Mouse (Mus musculus): ENCODE measurements around the gene Rxrb. TPM values are rescaled to one million over a fixed set of nuclear protein-coding genes. Genes with fewer than 3 reads are reported as not detected.
"Not testable (repeated sequence)": the region's sequence is repeated elsewhere in the genome, so short reads cannot be mapped to it uniquely, and the experiment has no call there.

Rxrb gene
- 36.3 and 37.7 TPM in 2 replicates for polyA plus RNA-seq (2015; fragmentation: Nextera tagmentation; extraction: Ambion mirVana)

DNA sequence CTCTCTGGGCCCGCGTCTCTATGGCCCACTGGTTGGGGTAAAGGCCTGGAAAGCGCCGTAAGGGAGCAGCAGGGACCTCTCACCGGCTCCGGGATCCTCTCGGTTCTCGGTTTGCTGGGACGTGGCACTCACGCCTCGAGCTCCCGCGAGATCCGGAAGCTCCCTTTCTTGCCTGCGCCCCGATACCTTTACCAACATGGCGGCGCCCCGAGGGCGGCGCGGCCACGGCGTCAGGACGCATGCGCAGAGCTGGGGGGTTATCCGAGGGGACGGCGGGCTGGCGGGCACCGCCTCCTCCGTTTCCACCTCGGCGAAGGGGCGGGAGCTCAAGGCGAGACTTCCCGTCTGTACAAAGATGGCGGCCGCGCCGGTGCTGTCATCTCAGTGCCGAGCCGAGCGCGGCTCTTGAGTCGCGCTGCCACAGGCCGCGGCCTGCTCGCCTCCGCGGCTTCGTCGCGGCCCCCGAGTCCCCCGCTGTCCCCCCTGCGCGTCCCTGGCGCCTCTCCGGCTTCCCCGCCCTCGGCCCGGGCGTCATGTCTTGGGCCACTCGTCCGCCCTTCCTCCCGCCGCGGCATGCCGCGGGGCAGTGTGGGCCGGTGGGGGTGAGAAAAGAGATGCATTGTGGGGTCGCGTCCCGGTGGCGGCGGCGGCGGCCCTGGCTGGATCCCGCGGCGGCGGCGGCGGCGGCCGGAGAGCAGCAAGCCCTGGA is at the start of gene Rxrb, which contains the start of gene Slc39a7:
TSS of gene Rxrb (plus strand) at position 348 of the 709 bp plus-strand sequence.
TSS of gene Slc39a7 (minus strand) at position 218 of the 709 bp plus-strand sequence.
- peak within 1 kb of the TSS; percentile 96 for H3K27ac ChIP-seq (ENCODE audit: low read length)
- ATAC-seq (ENCODE audit: insufficient read depth, low FRiP score) = peak; percentile 85
- peaks cover 47% of the 10 kb centered on the region for H3K4me1 ChIP-seq (ENCODE audit: control insufficient read depth, insufficient read depth, low read length)
- H3K9ac ChIP-seq (ENCODE audit: low read length) = peak within 1 kb of the TSS; percentile 96
- H3K9me3 ChIP-seq (replicated peaks; ENCODE audit: control insufficient read depth, low read length) = no peaks in the 10 kb centered on the region
- peaks cover 28% of the 10 kb centered on the region for H3K36me3 ChIP-seq (ENCODE audit: control insufficient read depth, insufficient read depth, low read length)
- no peaks in the 10 kb centered on the region for H3K27me3 ChIP-seq (ENCODE audit: control insufficient read depth, insufficient read depth, low read length)
- under 1% methylated on average over 87 of the region's 88 CpGs for WGBS
- peak within 1 kb of the TSS; percentile 93 for H3K4me3 ChIP-seq (replicated peaks; ENCODE audit: low read length)
- peak within 1 kb of the TSS; percentile 99 for H3K4me2 ChIP-seq (ENCODE audit: low read depth, low read length)

DNA sequence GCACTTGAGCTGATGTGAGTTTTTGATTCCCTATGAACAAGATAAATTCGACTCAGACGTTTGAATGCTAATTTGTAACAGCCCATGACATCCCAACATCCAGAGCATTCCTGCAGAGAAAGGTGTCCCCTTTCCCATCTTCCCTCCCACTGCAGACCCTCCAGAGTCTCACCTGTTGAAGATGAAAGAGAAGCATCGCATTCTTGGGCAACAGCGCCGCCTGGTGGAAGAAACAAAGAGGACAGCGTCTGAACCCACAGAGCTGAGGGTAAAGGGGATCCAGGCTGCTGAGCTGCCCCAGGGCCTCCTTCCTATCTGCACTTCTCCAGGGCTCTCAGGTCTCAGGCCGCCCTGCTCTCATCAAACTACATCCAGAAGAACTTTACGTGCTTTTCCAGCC is 49.5 kb upstream of the Rxrb start:
- H3K4me3 ChIP-seq (replicated peaks; ENCODE audit: low read length); H3K4me1 ChIP-seq (ENCODE audit: control insufficient read depth, insufficient read depth, low read length); H3K27ac ChIP-seq (ENCODE audit: low read length); H3K9ac ChIP-seq (ENCODE audit: low read length); ATAC-seq (ENCODE audit: insufficient read depth, low FRiP score); H3K36me3 ChIP-seq (ENCODE audit: control insufficient read depth, insufficient read depth, low read length); H3K9me3 ChIP-seq (replicated peaks; ENCODE audit: control insufficient read depth, low read length): not testable (repeated sequence)
- H3K27me3 ChIP-seq (ENCODE audit: control insufficient read depth, insufficient read depth, low read length) = peaks cover 30% of the 10 kb centered on the region
- 7% methylated on average over 8 of the region's 8 CpGs for WGBS
- peak overlapping the region; percentile 68; the same call in 1 of the 2 replicates for H3K4me2 ChIP-seq (ENCODE audit: low read depth, low read length)

- 29% methylated on average over 10 of the region's 10 CpGs for WGBS
- H3K27me3 ChIP-seq (ENCODE audit: control insufficient read depth, insufficient read depth, low read length) = no peaks in the 10 kb centered on the region
- H3K4me3 ChIP-seq (replicated peaks; ENCODE audit: low read length) = no peak overlapping the region
- no peak overlapping the region for H3K4me2 ChIP-seq (ENCODE audit: low read depth, low read length)
- no peaks in the 10 kb centered on the region for H3K4me1 ChIP-seq (ENCODE audit: control insufficient read depth, insufficient read depth, low read length)
- no peaks in the 10 kb centered on the region for H3K36me3 ChIP-seq (ENCODE audit: control insufficient read depth, insufficient read depth, low read length)
- H3K27ac ChIP-seq (ENCODE audit: low read length) = no peak overlapping the region
- no peak for ATAC-seq (ENCODE audit: insufficient read depth, low FRiP score)
- no peak overlapping the region for H3K9ac ChIP-seq (ENCODE audit: low read length)
- H3K9me3 ChIP-seq (replicated peaks; ENCODE audit: control insufficient read depth, low read length) = no peaks in the 10 kb centered on the region
Measured at GRCm38 (mm10) chr17:33991788-33992664, 39.6 kb upstream of the Rxrb start.

DNA sequence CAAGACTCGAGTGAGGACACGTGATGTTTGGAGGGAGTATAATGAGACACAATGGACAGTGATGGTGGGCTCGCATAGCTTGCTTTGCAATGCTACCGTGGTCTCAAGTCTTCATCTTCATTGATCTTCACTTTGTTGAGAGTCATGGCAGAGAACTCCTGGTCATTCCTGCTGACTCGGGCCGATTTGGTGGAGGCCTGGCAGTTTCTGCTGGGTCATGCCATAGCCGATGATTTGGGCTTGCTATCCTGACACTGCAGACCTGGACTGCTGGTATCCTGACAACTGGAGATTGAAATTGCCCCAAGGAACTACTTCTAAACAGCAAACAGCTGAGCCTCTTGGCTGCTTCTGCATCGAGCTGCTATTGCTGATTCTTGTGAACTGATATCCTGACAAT is 36.7 kb upstream of the Rxrb start:
- no peak overlapping the region for H3K27ac ChIP-seq (ENCODE audit: low read length)
- no peak overlapping the region for H3K4me2 ChIP-seq (ENCODE audit: low read depth, low read length)
- ATAC-seq (ENCODE audit: insufficient read depth, low FRiP score) = no peak
- H3K27me3 ChIP-seq (ENCODE audit: control insufficient read depth, insufficient read depth, low read length) = peaks cover 7% of the 10 kb centered on the region
- no peaks in the 10 kb centered on the region for H3K9me3 ChIP-seq (replicated peaks; ENCODE audit: control insufficient read depth, low read length)
- 89% methylated on average over 8 of the region's 8 CpGs for WGBS
- 0 out of 2 replicates have a peak, but pooled peaks cover under 1% of the 10 kb centered on the region for H3K4me1 ChIP-seq (ENCODE audit: control insufficient read depth, insufficient read depth, low read length)
- H3K4me3 ChIP-seq (replicated peaks; ENCODE audit: low read length) = no peak overlapping the region
- H3K9ac ChIP-seq (ENCODE audit: low read length) = no peak overlapping the region
- H3K36me3 ChIP-seq (ENCODE audit: control insufficient read depth, insufficient read depth, low read length) = no peaks in the 10 kb centered on the region

- Histone ChIP-seq H3K9me3 (replicated peaks; ENCODE audit: control insufficient read depth, low read length) (no peaks in the 10 kb centered on the region), H3K9ac (ENCODE audit: low read length) (no peak overlapping the region), H3K27me3 (ENCODE audit: control insufficient read depth, insufficient read depth, low read length) (peaks cover 9% of the 10 kb centered on the region), H3K36me3 (ENCODE audit: control insufficient read depth, insufficient read depth, low read length) (no peaks in the 10 kb centered on the region), H3K4me1 (ENCODE audit: control insufficient read depth, insufficient read depth, low read length) (0 out of 2 replicates have a peak, but pooled peaks cover 2% of the 10 kb centered on the region), H3K4me3 (replicated peaks; ENCODE audit: low read length) (no peak overlapping the region), H3K27ac (ENCODE audit: low read length) (no peak overlapping the region), H3K4me2 (ENCODE audit: low read depth, low read length) (no peak overlapping the region)
- ATAC-seq (ENCODE audit: insufficient read depth, low FRiP score) = no peak
- WGBS = 55% methylated on average over 3 of the region's 3 CpGs
Measured at GRCm38 (mm10) chr17:33995651-33996050, 36.0 kb upstream of the Rxrb start.

DNA sequence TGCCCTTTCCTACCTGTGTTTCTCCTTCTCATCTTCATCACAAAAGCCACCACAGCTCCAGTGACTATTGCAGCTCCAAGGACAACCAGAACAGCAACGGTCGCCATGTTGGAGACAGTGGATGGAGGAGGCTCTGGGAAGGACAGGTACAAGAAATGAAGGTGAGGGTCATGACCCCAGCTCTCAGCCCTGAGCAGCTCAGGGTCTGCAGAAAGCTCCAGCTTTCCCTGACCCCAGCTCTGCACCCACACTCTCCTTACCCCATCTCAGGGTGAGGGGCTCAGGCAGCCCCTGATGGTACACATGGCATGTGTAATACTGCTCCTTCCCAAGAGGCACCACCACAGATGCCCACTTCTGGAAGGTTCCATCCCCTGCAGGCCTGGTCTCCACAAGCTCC is 34.6 kb upstream of the Rxrb start:
- ATAC-seq (ENCODE audit: insufficient read depth, low FRiP score); H3K4me3 ChIP-seq (replicated peaks; ENCODE audit: low read length); H3K4me1 ChIP-seq (ENCODE audit: control insufficient read depth, insufficient read depth, low read length); H3K36me3 ChIP-seq (ENCODE audit: control insufficient read depth, insufficient read depth, low read length); H3K27me3 ChIP-seq (ENCODE audit: control insufficient read depth, insufficient read depth, low read length); H3K9me3 ChIP-seq (replicated peaks; ENCODE audit: control insufficient read depth, low read length); H3K27ac ChIP-seq (ENCODE audit: low read length); H3K4me2 ChIP-seq (ENCODE audit: low read depth, low read length); H3K9ac ChIP-seq (ENCODE audit: low read length): not testable (repeated sequence)
- WGBS = 93% methylated on average over 2 of the region's 2 CpGs

GRCm38 (mm10) chr17:33998697-33999096 is 32.9 kb upstream of the Rxrb start:
- not testable (repeated sequence) for H3K27me3 ChIP-seq (ENCODE audit: control insufficient read depth, insufficient read depth, low read length); H3K9ac ChIP-seq (ENCODE audit: low read length); H3K9me3 ChIP-seq (replicated peaks; ENCODE audit: control insufficient read depth, low read length); H3K4me2 ChIP-seq (ENCODE audit: low read depth, low read length); H3K27ac ChIP-seq (ENCODE audit: low read length); H3K4me1 ChIP-seq (ENCODE audit: control insufficient read depth, insufficient read depth, low read length); ATAC-seq (ENCODE audit: insufficient read depth, low FRiP score); H3K36me3 ChIP-seq (ENCODE audit: control insufficient read depth, insufficient read depth, low read length); H3K4me3 ChIP-seq (replicated peaks; ENCODE audit: low read length)
- WGBS = 53% methylated on average over 5 of the region's 5 CpGs

DNA sequence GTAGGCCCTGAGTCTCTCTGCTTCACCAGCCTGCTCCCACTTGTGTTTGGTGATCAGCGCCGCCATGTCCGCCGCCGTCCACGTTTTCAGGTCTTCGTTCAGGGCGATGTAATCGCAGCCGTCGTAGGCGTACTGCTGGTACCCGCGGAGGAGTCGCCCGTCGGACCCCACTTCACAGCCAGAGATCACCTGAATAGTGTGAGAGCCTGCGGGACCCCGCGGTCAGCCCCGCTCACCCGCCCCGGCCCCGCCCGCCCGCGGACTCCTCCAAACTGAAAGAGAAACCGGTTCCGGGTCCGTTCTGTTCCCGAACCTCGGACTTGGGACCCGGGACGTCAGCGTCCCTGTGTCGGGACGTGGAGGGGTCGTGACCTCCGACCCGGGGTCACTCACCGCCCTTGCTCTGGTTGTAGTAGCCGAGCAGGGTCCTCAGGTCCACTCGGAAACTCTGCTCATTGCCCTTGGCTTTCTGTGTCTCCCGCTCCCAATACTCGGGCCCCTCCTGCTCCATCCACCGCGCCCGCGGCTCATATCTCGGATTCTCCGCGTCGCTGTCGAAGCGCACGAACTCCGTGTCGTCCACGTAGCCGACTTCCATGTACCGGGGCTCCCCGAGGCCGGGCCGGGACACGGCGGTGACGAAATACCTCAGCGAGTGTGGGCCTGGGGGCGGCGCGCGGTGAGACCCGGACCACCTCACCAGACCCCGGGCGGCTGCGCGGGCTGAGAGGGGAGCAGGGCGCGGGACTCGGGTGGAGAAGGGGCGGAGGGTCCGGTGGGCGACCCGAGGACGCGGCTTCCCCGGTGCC is 32.1 kb upstream of the Rxrb start:
- peak; percentile 57 for ATAC-seq (ENCODE audit: insufficient read depth, low FRiP score)
- no peak overlapping the region for H3K27ac ChIP-seq (ENCODE audit: low read length)
- peaks cover 9% of the 10 kb centered on the region for H3K27me3 ChIP-seq (ENCODE audit: control insufficient read depth, insufficient read depth, low read length)
- H3K4me2 ChIP-seq (ENCODE audit: low read depth, low read length) = peak overlapping the region; percentile 100
- H3K4me1 ChIP-seq (ENCODE audit: control insufficient read depth, insufficient read depth, low read length) = 0 out of 2 replicates have a peak, but pooled peaks cover 2% of the 10 kb centered on the region
- no peaks in the 10 kb centered on the region for H3K36me3 ChIP-seq (ENCODE audit: control insufficient read depth, insufficient read depth, low read length)
- H3K9ac ChIP-seq (ENCODE audit: low read length) = peak overlapping the region; percentile 75
- peak overlapping the region; percentile 69 for H3K4me3 ChIP-seq (replicated peaks; ENCODE audit: low read length)
- H3K9me3 ChIP-seq (replicated peaks; ENCODE audit: control insufficient read depth, low read length) = no peaks in the 10 kb centered on the region
- 1% methylated on average over 87 of the region's 87 CpGs for WGBS
